Mouse (Mus musculus) stomach, embryonic 14.5 days (tissue): ENCODE measurements around the gene 2900026A02Rik. TPM values are rescaled to one million over a fixed set of nuclear protein-coding genes. Genes with fewer than 3 reads are reported as not detected.

ENCODE experiments used
- ATAC-seq: fragments of 200-750 bp; cut with Nextera tagmentation; 2 replicates; pipeline ENCODE4 v1.8.0; 2017; ENCODE audit warnings: low read depth, moderate TSS enrichment; ENCODE audit not compliant: insufficient number of reproducible peaks, insufficient read depth, low FRiP score
- H3K27ac ChIP-seq: fragments of 300-500 bp; sonication (generic); 2 replicates; pipeline ENCODE4 v1.5.1; 2014; ENCODE audit warnings: mild to moderate bottlenecking, low read length, moderate library complexity, mixed read lengths
- H3K27me3 ChIP-seq: fragments of 300-500 bp; sonication (generic); 2 replicates; pipeline ENCODE4 v1.6.1; 2014; ENCODE audit warnings: low read length, control low read depth, mixed read lengths; ENCODE audit not compliant: control insufficient read depth, insufficient read depth
- H3K36me3 ChIP-seq: fragments of 300-500 bp; sonication (generic); 2 replicates; pipeline ENCODE4 v1.6.1; 2014; ENCODE audit warnings: mild to moderate bottlenecking, control low read depth, low read length, moderate library complexity, mixed read lengths; ENCODE audit not compliant: control insufficient read depth, insufficient read depth
- H3K4me1 ChIP-seq: fragments of 300-500 bp; sonication (generic); 2 replicates; pipeline ENCODE4 v1.6.1; 2014; ENCODE audit warnings: low read length, control low read depth, mixed read lengths; ENCODE audit not compliant: control insufficient read depth, insufficient read depth
- H3K4me2 ChIP-seq: fragments of 300-500 bp; sonication (generic); replicated peaks from 2 replicates; pipeline ENCODE4 v1.6.1; 2014; ENCODE audit warnings: low read depth, low read length, control low read depth
- H3K4me3 ChIP-seq: fragments of 300-500 bp; sonication (generic); 2 replicates; pipeline ENCODE4 v1.5.1; 2014; ENCODE audit warnings: low read depth, low read length, control low read depth
- H3K9ac ChIP-seq: fragments of 300-500 bp; sonication (generic); replicated peaks from 2 replicates; pipeline ENCODE4 v1.6.1; 2014; ENCODE audit warnings: low read depth, mild to moderate bottlenecking, control low read depth, low read length, moderate library complexity, mixed read lengths
- H3K9me3 ChIP-seq: fragments of 300-500 bp; sonication (generic); 2 replicates; pipeline ENCODE4 v1.6.1; 2016; ENCODE audit warnings: low read depth, low read length, control low read depth; ENCODE audit not compliant: control insufficient read depth
- WGBS: fragments of 180-500 bp; shearing (Covaris S2); extraction: QIAGEN DNeasy Blood & Tissue Kit; methylation state at CpG from one replicate; pipeline ENCODE4 v1.1.7; 2014; 5-methylcytosine and 5-hydroxymethylcytosine counted together
- polyA plus RNA-seq: library from polyadenylated mRNA; unstranded; fragments of >200 nt; fragmentation: Nextera tagmentation; extraction: Ambion mirVana; gene quantifications from 2 replicates; pipeline ENCODE4 v1.2.1, GENCODE M21; 2014

Gene 2900026A02Rik
- polyA plus RNA-seq, 1 experiment from 2014 or later = 9.2 TPM

- ATAC-seq = no peak
- Histone ChIP-seq H3K27me3 (no peaks in the 10 kb centered on the region), H3K36me3 (no peaks in the 10 kb centered on the region), H3K4me2 (no peak overlapping the region), H3K4me3 (no peak overlapping the region), H3K9ac (no peak overlapping the region), H3K27ac (no peak overlapping the region), H3K9me3 (no peaks in the 10 kb centered on the region), H3K4me1 (peaks cover 37% of the 10 kb centered on the region)
- 78% methylated on average over 5 of the region's 5 CpGs for WGBS
These were observed 64.0 kb downstream of the 2900026A02Rik start for GRCm38 (mm10) chr5:113157006-113157405.

- Histone ChIP-seq H3K4me3 (no peak overlapping the region), H3K4me1 (peaks cover 39% of the 10 kb centered on the region), H3K27me3 (no peaks in the 10 kb centered on the region), H3K4me2 (no peak overlapping the region), H3K36me3 (no peaks in the 10 kb centered on the region), H3K9me3 (no peaks in the 10 kb centered on the region), H3K27ac (no peak overlapping the region), H3K9ac (no peak overlapping the region)
- WGBS = 6% methylated on average over 8 of the region's 8 CpGs
- no peak for ATAC-seq
These were observed 65.9 kb downstream of the 2900026A02Rik start for GRCm38 (mm10) chr5:113155133-113155532.

GRCm38 (mm10) chr5:113154441-113154840 lies 66.6 kb downstream of the 2900026A02Rik start:
- Histone ChIP-seq H3K4me1 (peaks cover 36% of the 10 kb centered on the region), H3K27ac (peak overlapping the region; percentile 91), H3K4me2 (no peak overlapping the region), H3K27me3 (no peaks in the 10 kb centered on the region), H3K9ac (no peak overlapping the region), H3K4me3 (no peak overlapping the region), H3K9me3 (no peaks in the 10 kb centered on the region), H3K36me3 (no peaks in the 10 kb centered on the region)
- ATAC-seq = no peak
- WGBS = 63% methylated on average over 5 of the region's 5 CpGs

- Histone ChIP-seq H3K4me1 (peaks cover 30% of the 10 kb centered on the region), H3K27me3 (no peaks in the 10 kb centered on the region), H3K9me3 (no peaks in the 10 kb centered on the region), H3K4me3 (no peak overlapping the region), H3K36me3 (no peaks in the 10 kb centered on the region), H3K9ac (no peak overlapping the region), H3K4me2 (no peak overlapping the region), H3K27ac (peak overlapping the region; percentile 91)
- no peak for ATAC-seq
- 64% methylated on average over 5 of the region's 5 CpGs for WGBS
These were observed 67.6 kb downstream of the 2900026A02Rik start for GRCm38 (mm10) chr5:113153508-113153830.

- Histone ChIP-seq H3K4me1 (peaks cover 24% of the 10 kb centered on the region), H3K27ac (peak overlapping the region; percentile 91), H3K9me3 (no peaks in the 10 kb centered on the region), H3K4me2 (0 out of 2 replicates have a peak overlapping the region, but pooled peaks have one; percentile 10), H3K27me3 (no peaks in the 10 kb centered on the region), H3K9ac (no peak overlapping the region; the same call in 1 of the 2 replicates), H3K36me3 (no peaks in the 10 kb centered on the region), H3K4me3 (no peak overlapping the region)
- peak; percentile 61 for ATAC-seq
- 56% methylated on average over 22 of the region's 22 CpGs for WGBS
These were observed 68.2 kb downstream of the 2900026A02Rik start for GRCm38 (mm10) chr5:113152663-113153507.

- Histone ChIP-seq H3K27ac (peak overlapping the region; percentile 91), H3K36me3 (no peaks in the 10 kb centered on the region), H3K4me3 (no peak overlapping the region), H3K9ac (no peak overlapping the region), H3K9me3 (no peaks in the 10 kb centered on the region), H3K4me2 (no peak overlapping the region), H3K27me3 (no peaks in the 10 kb centered on the region), H3K4me1 (peaks cover 19% of the 10 kb centered on the region)
- 39% methylated on average over 11 of the region's 11 CpGs for WGBS
- ATAC-seq = no peak; the same call in 1 of the 2 replicates
These were observed 69.4 kb downstream of the 2900026A02Rik start for GRCm38 (mm10) chr5:113151554-113152103.

- H3K4me3 ChIP-seq = no peak overlapping the region
- H3K9me3 ChIP-seq = no peaks in the 10 kb centered on the region
- 71% methylated on average over 8 of the region's 9 CpGs for WGBS
- ATAC-seq = no peak
- H3K4me2 ChIP-seq = no peak overlapping the region
- peaks cover 19% of the 10 kb centered on the region for H3K4me1 ChIP-seq
- peak overlapping the region; percentile 91 for H3K27ac ChIP-seq
- no peaks in the 10 kb centered on the region for H3K27me3 ChIP-seq
- no peaks in the 10 kb centered on the region for H3K36me3 ChIP-seq
- no peak overlapping the region for H3K9ac ChIP-seq
These were observed 70.0 kb downstream of the 2900026A02Rik start for GRCm38 (mm10) chr5:113150871-113151553.

GRCm38 (mm10) chr5:113149052-113149451 lies 72.0 kb downstream of the 2900026A02Rik start:
- no peak overlapping the region; the same call in 1 of the 2 replicates for H3K27ac ChIP-seq
- no peaks in the 10 kb centered on the region for H3K36me3 ChIP-seq
- H3K27me3 ChIP-seq = no peaks in the 10 kb centered on the region
- peaks cover 19% of the 10 kb centered on the region for H3K4me1 ChIP-seq
- no peak overlapping the region for H3K4me3 ChIP-seq
- no peaks in the 10 kb centered on the region for H3K9me3 ChIP-seq
- no peak for ATAC-seq
- WGBS = 85% methylated on average over 7 of the region's 7 CpGs
- no peak overlapping the region for H3K9ac ChIP-seq
- H3K4me2 ChIP-seq = no peak overlapping the region
